Mouse (Mus musculus) spleen, adult 12 weeks (tissue): ENCODE measurements around the gene Ssu72.
"Not testable (repeated sequence)": the region's sequence is repeated elsewhere in the genome, so short reads cannot be mapped to it uniquely, and the experiment has no call there.

Experiments used
- DNase-seq: peaks from one replicate; pipeline ENCODE4 v3.0.0; 2022; ENCODE audit warnings: low spot score

Ssu72 gene

DNA sequence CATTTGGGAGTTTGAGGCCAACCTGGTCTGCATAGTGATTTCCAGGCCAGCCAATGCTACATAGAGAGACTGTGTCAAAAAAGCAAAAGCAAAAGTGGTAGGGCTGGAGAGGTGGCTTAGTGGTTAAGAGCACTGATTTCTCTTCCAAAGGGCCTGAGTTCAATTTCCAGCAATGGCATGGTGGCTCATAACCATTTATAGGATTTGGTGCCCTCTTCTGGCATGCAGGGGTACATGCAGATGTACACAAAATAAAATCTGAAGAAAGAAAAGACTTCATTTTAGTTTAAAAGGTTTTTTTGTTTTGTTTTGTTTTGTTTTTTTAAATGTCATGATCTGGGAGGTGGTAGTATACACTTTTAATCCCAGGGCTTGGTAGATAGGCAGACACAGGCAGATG lies 4.2 kb upstream of the Ssu72 start:
- DNase-seq, result no peak

DNA sequence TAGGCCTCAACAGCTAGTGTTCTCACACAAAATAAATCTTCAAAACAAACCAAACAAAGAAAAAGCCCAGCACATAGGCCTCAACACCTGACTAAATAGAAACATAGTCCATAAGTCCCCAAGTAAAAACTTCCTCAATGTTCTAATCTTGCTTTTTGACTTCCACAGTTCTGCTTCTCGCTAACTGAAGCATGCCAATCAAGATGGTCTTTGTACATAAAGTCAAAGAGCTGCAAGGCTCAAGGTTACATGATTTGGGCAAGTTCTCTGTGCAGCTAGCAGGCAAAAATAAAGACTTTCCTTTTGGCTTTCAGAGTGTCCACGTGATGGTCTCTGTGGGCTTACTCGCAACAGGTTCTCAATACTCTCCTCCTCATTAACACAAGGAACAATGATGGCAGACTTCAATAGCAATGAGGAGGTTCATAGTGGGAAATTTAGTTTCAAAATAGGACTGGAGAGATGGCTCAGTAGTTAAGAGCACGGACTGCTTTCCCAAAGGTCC lies 1.1 kb upstream of the Ssu72 start:
- no peak for DNase-seq

DNA sequence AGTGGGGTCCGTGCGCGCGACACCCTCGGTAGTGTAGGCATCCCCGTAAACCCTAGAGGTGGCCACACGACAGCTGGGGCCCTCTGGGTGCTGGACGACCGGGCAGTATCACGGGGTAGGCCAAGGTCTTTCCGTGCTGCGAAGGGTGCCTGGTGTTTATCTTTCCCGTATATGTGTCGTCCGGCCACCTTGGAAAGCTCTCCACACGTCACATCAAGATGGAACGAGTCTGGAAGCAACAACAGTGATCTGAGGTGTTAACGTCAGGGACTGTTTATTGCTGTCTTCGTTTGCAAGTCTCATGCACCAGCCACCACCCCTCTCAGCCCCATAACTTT lies 961 bp downstream of the Ssu72 start:
- no peak for DNase-seq

DNA sequence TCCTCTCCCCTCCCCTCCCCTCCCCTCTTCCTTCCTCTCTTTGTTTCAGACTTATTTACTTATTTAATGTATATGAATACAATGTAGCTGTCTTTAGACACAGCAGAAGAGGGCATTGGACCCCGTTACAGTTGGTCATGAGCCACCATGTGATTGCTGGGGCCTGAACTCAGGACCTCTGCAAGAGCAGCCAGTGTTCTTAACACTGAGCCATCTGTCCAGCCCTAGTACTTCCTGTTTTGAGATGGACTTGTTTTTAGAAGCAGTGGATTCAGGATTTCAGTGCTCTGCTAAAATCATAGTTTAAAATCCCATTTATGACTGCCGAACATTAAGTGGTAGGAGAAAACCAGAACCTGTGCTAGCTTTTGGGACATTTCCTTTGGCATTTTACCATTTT lies 4.0 kb downstream of the Ssu72 start:
- no peak for DNase-seq

DNA sequence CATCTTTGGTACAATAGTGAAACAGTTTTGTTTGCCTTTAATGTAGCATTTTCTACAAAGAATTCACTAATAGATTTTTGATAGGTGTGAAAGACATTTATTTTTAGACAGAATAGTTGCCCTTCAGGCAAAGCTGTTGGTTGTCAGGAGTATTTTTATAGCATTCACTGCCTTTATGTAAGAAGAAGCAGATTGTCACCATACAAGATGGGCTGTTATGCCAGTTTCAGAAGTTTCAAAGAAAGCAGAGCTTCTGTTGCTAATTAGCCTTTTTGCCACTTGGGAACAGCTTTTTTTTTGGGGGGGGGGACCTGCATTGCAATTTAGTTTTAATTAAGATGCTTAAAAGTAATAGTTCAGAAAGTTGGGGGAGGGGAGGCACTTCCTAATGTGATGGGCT lies 4.4 kb downstream of the Ssu72 start:
- DNase-seq, result no peak

DNA sequence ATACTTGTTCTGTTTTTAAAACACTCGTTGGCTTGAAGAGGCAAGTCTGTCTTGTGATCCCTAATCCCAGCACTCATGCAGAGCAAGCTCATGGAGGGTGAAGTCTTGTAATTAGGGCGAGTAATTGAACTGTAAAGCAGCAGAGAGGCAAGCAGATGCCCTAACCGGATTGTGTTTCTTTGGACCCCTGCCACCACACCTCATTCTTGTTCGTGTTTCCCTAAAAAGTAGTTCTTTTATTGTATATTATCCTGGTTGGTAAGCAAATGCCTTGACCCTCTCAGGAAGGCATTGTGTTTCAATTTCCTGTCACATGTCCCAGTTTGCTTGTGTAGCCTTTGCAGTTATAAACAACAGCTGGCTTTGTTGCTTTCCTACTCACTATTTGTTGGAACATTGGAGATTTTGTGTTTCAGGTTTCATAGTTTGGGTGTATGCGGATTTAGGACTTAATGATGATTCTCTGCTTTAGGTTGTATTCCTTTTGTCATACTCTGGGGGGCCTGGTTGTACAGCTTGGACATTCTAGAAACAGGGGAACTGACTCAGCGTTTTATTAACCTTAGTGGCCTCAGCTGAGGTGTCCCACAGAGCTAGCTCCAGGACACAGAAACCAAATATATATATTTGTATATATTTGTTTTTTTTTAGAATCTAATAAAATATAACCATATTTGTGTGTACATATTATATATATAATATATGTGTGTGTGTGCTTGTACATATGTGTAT lies 6.1 kb downstream of the Ssu72 start:
- no peak for DNase-seq

DNA sequence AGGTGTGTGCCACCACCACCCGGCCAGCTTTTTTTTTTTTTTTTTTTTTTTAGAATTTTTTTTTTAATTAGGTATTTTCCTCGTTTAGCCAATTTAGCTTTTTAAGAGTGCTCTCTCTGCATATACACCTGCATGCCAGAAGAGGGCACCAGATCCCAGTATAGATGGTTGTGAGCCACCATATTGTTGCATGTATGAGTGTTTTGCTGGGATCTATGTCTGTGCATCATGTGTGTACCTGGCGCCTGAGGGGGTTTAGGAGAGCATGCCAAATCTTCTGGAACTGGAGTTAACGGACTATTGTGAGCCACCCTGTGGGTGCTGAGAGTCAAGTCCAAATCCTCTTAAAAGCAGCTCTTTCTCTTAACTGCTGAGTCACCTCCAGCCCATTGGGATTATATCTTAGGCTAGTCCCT lies 17.1 kb downstream of the Ssu72 start:
- no peak for DNase-seq

DNA sequence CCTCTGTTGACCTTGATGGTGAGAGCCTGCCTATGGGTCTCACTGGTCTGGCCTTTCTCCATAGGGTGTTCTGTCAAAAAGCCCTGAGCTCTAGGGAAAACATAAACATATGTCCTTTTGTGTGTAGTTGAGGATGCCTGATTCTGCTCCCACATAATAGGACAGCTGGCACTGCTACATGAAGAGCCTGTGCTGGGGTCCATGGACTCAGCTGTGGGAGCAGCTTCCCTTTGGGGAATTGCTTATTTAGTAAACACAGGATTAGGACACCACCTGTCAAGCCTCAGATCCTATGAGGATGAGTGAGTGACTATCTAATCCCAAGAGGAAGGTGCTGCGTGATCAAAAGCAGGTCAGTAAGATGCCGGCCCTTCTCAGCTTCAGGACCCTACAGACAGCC lies 23.4 kb downstream of the Ssu72 start:
- DNase-seq, result no peak

DNA sequence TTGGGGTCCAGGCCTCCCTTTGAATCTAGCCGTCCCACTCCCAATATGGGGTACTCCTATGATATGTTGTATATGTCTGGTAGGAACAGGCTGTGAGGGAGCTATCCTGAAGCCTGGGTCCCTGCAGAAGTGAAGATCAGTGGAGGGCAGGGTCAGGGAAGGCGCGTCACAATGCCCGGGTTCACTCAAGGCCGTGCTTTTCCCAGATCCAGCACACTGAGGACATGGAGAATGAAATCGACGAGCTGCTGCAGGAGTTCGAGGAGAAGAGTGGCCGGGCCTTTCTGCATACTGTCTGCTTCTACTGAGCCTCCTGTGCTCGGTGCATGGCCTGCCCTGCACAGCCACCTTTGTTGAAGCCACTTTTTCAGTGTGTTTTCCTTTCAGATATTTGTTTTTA lies 28.7 kb downstream of the Ssu72 start:
- no peak for DNase-seq

DNA sequence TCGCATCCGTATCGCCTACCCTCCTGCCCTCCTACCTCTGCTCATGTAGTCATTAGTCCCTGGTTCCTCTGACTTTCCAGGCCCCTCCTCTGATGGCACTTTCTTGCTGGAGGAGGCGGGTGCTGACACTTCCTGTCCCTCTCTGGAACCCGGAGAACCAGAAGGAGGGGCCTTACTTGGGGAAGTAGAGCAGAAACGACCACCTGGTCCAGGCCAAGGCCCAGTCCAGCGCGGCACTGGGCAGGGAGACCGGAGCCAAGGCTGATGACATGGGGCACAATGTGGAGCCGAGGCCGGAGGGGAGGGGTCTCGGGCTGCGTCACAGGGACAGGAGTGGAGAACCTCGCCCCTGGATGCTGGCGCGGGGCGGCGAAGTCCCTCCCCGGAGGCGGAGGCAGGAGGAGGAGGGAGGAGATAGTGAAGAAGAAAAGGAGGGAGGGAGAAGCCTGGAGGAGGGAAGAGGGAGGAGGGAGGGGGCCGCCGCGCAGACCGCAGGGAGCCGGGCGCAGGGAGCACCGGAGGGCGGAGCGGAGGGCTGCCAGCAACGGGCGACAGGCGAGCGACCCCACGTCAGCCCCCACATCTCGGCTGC lies 29.8 kb downstream of the Ssu72 start, which contains the start of gene Tmem240:
Gene Tmem240, plus strand, starts transcription at position 451 of the 592 bp plus-strand sequence.
- DNase-seq, result peak; percentile 61

DNA sequence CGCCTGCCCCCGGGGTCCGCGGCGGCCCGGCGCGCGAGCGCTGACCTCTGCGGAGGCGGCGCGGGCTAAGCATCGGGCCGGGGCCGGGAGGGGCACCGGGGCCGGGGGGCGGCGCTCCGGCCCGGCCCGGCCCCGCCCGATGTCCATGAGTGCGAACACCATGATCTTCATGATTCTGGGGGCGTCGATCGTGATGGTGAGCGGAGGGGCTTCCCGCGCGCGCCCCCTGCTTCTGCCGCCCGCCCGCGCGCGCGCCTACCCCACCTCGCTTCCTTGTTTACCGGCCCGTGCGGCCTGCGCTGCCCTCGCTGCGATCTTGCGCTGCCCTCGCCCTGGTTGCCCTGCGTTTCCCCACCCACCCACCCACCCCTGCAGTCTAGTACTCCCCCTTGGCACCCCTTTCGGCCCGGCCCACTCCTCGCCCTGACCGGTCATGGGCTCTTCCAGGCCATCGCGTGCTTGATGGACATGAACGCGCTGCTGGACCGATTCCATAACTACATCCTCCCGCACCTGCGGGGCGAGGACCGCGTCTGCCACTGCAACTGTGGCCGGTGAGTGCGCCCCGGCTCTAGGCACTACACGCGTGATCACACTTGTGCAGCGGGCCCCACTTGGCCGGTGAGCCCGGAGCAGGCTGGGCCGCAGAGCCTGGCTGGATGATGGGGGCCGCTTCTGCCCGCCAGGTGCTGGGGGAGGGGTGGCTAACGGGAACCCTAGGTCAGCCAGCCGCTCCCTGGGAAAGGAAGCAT lies 30.5 kb downstream of the Ssu72 start:
- DNase-seq, result no peak

DNA sequence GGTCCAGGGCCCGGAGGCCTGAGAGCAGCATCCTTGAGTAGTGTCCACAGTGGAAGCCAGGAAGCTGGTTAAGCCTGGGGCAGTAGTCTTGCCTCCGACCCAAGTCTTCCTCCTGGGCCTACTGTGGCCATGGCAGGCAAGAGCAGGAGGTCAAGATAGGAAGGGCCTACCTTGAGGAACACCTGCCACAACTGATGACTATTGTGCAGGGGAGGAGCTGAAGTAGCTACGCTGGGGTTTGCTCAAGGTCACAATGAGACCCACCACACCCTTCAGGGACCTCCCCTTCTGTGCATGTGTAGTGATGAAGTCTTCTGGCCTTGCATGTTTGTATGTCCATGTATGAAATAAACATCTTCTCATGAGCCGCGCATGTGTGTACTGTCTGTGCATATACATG lies 31.2 kb downstream of the Ssu72 start:
- no peak for DNase-seq

DNA sequence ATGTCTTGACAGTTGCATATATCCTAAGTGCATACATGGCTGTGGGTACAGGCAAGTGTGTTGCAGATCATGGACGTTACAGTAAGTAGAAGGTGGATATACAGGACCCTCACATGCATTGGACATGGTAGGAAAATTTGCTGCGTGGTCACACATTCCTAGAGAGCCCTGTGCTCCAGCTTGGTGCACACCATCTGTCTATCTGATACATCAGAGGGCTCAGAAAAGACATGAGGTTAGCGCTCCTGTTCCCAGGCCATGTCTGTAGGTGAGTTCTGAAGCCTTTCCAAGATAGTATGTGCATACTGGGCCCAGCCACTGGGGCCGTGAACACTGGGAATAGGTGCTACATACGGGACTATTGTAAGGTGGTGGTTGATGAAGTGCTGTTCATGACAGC lies 31.8 kb downstream of the Ssu72 start:
- no peak for DNase-seq

DNA sequence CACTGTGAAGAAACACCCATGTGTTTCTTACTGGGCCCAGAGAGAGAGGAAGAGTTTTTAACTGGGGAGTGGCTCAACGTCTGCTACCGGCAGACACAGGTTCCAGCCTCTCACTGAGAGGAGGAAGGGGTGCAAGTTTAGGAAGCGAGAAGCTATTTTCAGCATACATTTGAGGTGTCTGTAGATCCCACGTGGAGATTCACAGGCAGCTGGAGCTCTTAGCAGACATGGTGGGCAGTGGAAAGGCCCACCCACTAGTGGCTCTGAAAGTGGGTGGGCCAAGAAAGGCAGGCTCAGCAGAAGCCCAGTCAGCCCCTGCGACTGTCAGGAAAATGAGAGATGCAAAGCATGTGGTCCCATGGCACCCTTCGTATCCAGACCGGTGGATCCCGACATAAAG lies 33.7 kb downstream of the Ssu72 start:
- DNase-seq, result no peak

DNA sequence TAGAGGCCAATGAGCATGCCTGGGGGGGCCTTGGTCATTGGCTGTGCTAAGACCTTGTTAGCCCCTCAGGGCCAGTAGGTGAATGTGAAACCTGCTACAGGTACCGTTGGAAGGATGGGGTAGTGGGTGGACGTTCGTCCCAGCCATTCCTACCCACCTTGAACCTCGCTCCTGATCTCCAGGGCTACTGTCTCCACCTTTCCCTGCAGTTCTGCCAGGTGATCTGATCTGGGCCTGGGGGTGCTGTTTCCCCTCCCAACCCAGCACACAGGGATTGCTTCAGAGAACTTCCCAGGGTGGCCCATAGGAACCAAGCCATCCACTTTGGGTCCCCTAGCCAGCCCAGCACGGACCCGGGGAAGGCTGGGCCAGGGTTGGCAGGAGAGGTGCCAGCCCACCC lies 34.6 kb downstream of the Ssu72 start:
- DNase-seq, result no peak

DNA sequence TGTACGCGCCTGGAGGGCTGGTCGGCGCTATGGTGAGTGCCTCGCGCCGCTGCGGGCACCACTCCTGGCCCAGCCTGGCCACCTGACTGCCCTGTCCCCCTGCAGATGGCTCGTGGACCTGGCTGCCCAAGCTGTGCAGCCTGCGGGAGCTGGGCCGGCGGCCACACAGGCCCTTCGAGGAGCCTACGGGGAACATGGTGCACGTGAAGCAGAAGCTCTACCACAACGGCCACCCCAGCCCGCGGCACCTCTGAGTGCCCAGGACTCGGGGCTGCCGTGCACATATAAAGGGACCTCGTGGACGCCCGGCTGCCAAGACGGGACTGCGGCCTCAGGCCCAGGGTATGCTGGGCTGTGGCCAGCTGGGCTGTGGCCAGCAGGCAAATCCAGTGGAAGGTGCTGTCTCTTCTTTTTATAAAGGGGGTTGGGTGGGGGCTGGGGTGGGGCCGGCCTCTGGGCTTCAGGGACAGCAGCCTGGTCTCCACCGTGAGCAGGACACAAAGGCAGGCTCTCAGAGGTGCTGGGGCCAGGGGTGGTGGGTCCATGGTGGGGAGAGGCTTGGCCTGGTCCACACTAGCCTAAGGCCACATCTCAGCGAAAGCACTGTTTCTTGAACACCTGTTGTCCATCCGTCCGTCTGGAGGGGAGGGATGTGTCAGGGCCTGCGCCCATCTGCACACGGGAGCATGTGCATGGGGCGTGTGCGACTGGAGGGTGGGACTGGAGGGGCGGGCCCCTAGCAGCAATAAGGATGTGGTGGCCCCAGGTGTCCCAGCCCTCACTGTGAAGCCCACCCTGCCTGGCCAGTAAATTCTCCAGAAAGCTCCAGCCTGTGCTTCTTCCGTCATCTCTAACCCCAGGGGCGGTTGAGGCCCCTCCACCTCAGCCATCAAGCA lies 35.4 kb downstream of the Ssu72 start:
- DNase-seq, result no peak

DNA sequence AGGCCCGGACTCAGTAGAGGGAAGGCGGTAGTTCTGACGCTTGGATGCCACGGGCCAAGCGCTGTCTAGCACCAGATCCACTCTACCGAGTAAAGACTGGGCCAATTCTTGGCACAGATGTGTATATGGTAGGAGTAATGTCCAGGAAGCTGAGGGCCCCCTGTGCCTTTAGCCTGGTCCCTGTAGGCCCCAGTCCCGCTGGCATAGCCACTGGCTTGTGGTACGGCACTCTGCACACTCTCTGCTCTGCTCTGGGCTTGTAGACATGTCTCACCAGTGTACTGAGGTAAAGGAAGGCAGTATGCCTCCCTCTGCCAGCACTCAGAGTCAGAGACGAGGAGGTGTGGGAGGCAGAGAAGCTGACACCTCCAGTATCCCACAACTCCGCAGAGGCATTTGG lies 36.1 kb downstream of the Ssu72 start:
- not testable (repeated sequence) for DNase-seq

DNA sequence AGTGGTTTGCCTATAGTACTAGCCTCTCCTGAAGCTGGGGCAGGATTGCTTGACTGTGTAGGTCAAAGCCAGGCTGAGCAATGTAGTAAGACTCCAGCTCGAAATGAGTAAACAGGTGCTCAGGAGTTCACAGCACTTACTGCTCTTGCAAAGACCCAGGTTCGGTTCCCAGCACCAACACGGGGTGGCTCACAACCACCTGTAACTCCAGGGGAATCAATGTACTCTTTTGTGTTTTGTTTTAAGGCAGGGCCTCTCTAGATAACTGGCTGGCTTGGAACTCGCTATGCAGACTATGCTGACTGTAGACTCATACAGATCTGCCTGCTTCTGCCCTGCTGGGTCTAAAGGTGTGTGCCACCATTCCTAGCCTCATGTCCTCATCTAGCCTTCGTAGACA lies 38.1 kb downstream of the Ssu72 start:
- no peak for DNase-seq

DNA sequence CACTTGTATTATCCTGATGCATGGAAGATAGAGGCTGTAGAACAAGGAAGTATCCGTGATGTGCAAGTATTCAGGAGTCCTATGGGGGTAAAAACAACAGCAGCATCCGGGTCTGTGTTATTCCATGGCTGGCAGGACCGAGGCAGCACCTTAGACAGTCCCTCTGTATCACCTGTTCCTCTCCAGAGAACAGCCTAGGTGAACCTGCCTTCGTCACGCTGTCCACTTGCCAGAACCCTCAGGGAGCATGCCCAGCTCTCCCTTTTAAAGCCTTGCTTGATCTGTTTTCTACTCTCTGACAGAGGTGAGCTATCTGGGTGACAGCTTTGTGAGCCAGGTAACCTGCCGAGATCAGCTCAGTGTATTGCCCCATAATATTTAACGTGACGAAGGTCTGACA lies 39.9 kb downstream of the Ssu72 start:
- DNase-seq, result no peak

DNA sequence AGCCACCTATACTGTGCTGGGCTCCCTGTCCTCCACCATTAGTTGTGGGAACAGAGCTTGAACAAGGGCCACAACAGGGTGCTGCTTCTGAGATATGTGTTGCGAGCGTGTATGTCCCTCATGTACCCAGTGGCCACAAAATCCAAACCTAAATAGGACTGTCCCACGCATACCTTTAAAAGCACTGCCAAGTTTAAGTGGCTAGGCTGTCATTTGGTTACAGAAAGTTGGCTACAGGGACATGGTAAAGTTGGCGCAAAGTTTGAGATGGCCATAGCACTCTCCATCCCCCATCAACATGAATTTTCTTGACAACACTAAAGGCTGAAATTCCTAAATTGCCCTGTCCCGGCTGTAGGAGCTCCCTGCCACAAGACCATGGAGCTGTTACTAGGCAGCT lies 40.5 kb downstream of the Ssu72 start:
- DNase-seq, result no peak

DNA sequence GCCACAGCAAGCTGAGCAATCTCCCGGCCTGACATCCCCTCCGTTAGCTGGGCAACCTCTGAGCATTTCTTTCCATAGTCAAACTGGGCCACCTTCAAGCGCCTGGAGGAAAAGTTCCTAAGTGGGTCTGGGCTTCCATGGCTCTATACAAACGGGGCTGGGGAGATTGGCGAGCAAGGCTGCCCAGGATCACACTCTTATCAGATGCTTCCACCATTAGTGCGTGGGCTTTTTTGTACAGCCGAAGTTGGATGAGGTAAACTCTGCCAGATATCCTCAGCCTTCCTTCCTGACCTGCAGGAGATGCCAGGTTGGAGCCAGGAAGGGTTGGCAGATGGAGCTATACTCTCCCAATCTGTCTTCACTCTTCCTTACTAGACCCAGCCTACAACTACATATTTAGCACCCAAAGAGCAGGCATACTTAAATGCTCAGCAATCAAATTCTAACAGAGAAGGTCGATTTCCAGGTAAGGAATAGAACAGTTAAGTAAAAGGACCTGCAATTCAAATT lies 41.5 kb downstream of the Ssu72 start:
- no peak for DNase-seq
